Mouse (Mus musculus) small intestine, adult 2 months (tissue): Measurements from ENCODE around the gene Sag. TPM values are rescaled to one million over a fixed set of nuclear protein-coding genes. Genes with fewer than 3 reads are reported as not detected.
"Not testable (repeated sequence)": the region's sequence is repeated elsewhere in the genome, so short reads cannot be mapped to it uniquely, and the experiment has no call there.

Source experiments
- H3K27ac ChIP-seq: fragments of 200-500 bp; 2 replicates; pipeline ENCODE4 v1.5.1; 2012; ENCODE audit warnings: low read depth, low read length, control low read depth, inconsistent platforms; ENCODE audit not compliant: insufficient read depth
- H3K27me3 ChIP-seq: fragments of 200-500 bp; 2 replicates; pipeline ENCODE4 v1.6.1; 2012; ENCODE audit warnings: mild to moderate bottlenecking, moderate library complexity, low read length, inconsistent platforms; ENCODE audit not compliant: control insufficient read depth, insufficient read depth
- H3K36me3 ChIP-seq: fragments of 200-500 bp; 2 replicates; pipeline ENCODE4 v1.6.1; 2012; ENCODE audit warnings: mild to moderate bottlenecking, low read length, control low read depth, inconsistent platforms; ENCODE audit not compliant: control insufficient read depth, insufficient read depth
- H3K4me1 ChIP-seq: fragments of 200-500 bp; 2 replicates; pipeline ENCODE4 v1.6.1; 2012; ENCODE audit warnings: low read length, inconsistent platforms, mixed read lengths; ENCODE audit not compliant: control insufficient read depth, insufficient read depth, insufficient read length
- H3K4me3 ChIP-seq: fragments of 200-500 bp; 2 replicates; pipeline ENCODE4 v1.5.1; 2012; ENCODE audit warnings: low read depth, mild to moderate bottlenecking, control low read depth, inconsistent platforms, low read length, moderate library complexity
- CTCF ChIP-seq: fragments of 200-500 bp; IDR thresholded peaks from 2 replicates; pipeline ENCODE4 v1.5.1; 2012; ENCODE audit warnings: low read depth, mild to moderate bottlenecking, control low read depth, inconsistent platforms, low read length, moderate library complexity, mixed read lengths; ENCODE audit not compliant: insufficient replicate concordance, insufficient read length; ENCODE audit errors: extremely low read depth
- POLR2A ChIP-seq: fragments of 200-500 bp; IDR thresholded peaks from 2 replicates; pipeline ENCODE4 v1.6.1; 2012; ENCODE audit warnings: low read depth, mild to moderate bottlenecking, control low read depth, inconsistent platforms, low read length, moderate library complexity
- WGBS: fragments of 180-500 bp; shearing (Covaris S2); methylation state at CpG from one replicate; pipeline ENCODE4 v1.1.7; 2018; 5-methylcytosine and 5-hydroxymethylcytosine counted together
- polyA plus RNA-seq: library from polyadenylated mRNA; depleted of rRNA; stranded (reverse); fragments of >200 nt; gene quantifications from 2 replicates; pipeline ENCODE4 v1.2.3, GENCODE M21; 2012

Gene Sag
- polyA plus RNA-seq, 1 experiment, result 0.16 TPM

DNA sequence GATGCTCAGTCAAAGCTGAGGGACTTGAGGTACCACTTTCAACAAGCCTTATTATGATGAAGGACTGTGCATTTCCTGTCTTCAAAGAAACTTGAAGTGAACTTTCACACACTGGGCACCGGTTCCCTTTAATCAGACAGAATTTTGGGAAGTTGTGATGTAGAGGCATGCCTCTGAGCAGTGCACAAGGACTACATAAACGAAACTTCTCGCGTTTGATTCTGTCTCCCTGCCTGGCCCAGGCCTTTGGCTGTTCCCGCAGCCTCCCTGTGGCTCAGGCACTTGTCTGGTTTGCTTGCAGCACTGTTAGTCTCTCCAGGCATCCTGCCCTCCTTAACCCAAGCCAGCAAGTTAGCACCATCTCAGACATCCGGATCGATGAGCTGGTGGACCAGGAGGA is 10.2 kb downstream of the Sag start:
- TF ChIP-seq CTCF (no peak), POLR2A (no peak)
- no peaks in the 10 kb centered on the region for H3K4me1 ChIP-seq
- 67% methylated on average over 7 of the region's 7 CpGs for WGBS
- H3K27me3 ChIP-seq, result no peaks in the 10 kb centered on the region
- no peak overlapping the region for H3K4me3 ChIP-seq
- no peaks in the 10 kb centered on the region for H3K36me3 ChIP-seq
- H3K27ac ChIP-seq, result no peak overlapping the region

- TF ChIP-seq CTCF (no peak), POLR2A (no peak)
- Histone ChIP-seq H3K36me3 (no peaks in the 10 kb centered on the region), H3K27ac (no peak overlapping the region), H3K4me1 (no peaks in the 10 kb centered on the region; the same call in 1 of the 2 replicates), H3K27me3 (no peaks in the 10 kb centered on the region), H3K4me3 (no peak overlapping the region)
- 89% methylated on average over 10 of the region's 10 CpGs for WGBS
These were observed 21.0 kb downstream of the Sag start for GRCm38 (mm10) chr1:87824420-87824995.

DNA sequence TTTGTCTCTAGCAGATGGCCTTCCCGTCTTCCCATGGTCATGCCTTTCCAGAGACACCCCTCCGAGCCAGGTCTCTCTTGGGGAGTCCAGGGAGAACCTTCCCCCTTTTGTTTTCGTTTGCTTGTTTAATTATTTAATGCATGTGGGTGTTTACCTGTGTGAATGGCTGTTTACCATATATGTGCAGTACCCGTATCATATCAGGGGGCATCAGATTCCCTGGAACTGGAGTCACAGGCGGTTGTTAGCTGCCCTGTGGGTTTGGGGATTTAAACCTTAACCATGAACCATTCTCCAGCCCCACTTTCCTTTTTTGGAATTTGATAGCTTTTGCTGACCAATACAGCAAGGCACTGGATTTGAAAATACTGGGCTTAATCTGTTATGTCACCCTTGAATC is 21.8 kb downstream of the Sag start:
- Histone ChIP-seq H3K4me1 (no peaks in the 10 kb centered on the region; the same call in 1 of the 2 replicates), H3K27ac (no peak overlapping the region), H3K27me3 (no peaks in the 10 kb centered on the region), H3K36me3 (no peaks in the 10 kb centered on the region), H3K4me3 (no peak overlapping the region)
- 91% methylated on average over 5 of the region's 5 CpGs for WGBS
- TF ChIP-seq CTCF (no peak), POLR2A (no peak)

DNA sequence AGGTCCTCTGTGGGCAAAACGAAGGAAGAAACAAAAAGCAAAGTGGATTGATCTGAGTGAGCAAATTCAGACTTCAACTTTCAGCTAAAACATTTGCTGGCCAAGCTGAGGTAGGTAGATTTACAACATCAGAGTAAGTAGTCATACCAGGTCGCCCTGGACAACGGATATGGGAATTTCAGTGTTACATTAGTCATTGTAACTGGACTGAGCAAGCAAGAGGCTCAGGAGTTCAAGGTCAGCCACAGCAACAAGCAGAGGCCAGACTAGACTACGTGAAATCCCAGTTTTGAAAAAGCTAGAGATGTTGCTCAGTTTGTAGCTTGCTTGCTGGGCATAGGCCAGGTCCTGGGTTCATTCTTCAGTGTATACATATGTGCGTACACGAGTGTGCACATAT is 22.5 kb downstream of the Sag start:
- TF ChIP-seq POLR2A (no peak), CTCF (no peak)
- Histone ChIP-seq H3K4me1 (no peaks in the 10 kb centered on the region; the same call in 1 of the 2 replicates), H3K27me3 (no peaks in the 10 kb centered on the region), H3K36me3 (no peaks in the 10 kb centered on the region), H3K27ac (no peak overlapping the region), H3K4me3 (no peak overlapping the region)
- 87% methylated on average over 6 of the region's 6 CpGs for WGBS

DNA sequence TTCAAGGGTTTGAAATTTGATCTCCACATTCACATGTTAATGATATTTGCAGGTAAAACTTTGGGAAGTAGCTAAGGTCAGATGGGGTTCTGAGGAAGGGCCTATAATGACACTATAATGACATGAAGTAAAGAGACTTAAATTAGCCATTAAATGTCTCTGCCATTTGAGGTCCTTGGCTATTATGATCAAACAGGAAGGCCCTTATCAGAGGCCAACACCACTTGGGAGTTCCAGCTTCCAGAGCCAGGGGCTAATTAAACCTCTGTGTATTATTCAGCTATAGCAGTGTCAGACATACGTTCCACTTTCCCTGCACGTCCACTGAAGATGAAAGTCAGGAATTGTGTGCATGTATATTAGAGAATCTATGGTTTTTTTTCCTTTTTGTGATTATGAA is 23.0 kb downstream of the Sag start:
- Histone ChIP-seq H3K36me3 (no peaks in the 10 kb centered on the region), H3K27ac (no peak overlapping the region), H3K27me3 (no peaks in the 10 kb centered on the region), H3K4me3 (no peak overlapping the region), H3K4me1 (no peaks in the 10 kb centered on the region; the same call in 1 of the 2 replicates)
- TF ChIP-seq CTCF (no peak), POLR2A (no peak)
- 80% methylated on average over 2 of the region's 2 CpGs for WGBS

GRCm38 (mm10) chr1:87827476-87827875 is 24.0 kb downstream of the Sag start:
- H3K36me3 ChIP-seq, H3K27me3 ChIP-seq, H3K27ac ChIP-seq, H3K4me3 ChIP-seq, H3K4me1 ChIP-seq: not testable (repeated sequence)
- WGBS, result 77% methylated on average over 1 of the region's 1 CpGs

DNA sequence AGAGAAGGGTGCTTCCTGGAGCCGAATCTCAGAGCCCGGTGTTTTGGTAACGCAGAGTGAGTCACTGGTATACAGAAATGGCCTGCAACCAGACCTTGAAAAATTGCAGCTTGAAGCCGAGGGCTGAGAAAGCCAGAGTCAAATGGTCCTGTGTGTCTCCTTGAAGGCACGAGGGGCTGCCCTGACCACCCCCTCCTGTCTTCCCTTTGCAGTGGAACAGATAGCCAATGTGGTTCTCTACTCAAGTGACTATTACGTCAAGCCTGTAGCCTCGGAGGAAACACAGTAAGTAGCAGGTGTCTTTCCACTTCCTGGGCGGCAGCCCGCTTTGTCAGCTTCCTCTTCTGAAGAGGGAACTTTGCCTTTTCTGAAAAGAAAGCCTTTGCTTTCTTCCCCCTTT is 24.7 kb downstream of the Sag start:
- Histone ChIP-seq H3K36me3 (no peaks in the 10 kb centered on the region), H3K27ac (peak overlapping the region; percentile 79), H3K4me3 (no peak overlapping the region), H3K27me3 (no peaks in the 10 kb centered on the region), H3K4me1 (no peaks in the 10 kb centered on the region; the same call in 1 of the 2 replicates)
- TF ChIP-seq POLR2A (no peak), CTCF (no peak)
- WGBS, result 67% methylated on average over 9 of the region's 9 CpGs
